Mouse (Mus musculus): ENCODE data around the gene Snap91.

Gene Snap91

GRCm38 (mm10) chr9:86813327-86813726, 67.1 kb downstream of the Snap91 start:
- DNase-seq (ENCODE audit: low spot score), result no peak

- no peak for DNase-seq (ENCODE audit: low spot score)
Observed at GRCm38 (mm10) chr9:86810696-86811232, 69.7 kb downstream of the Snap91 start.

- DNase-seq (ENCODE audit: low spot score), result no peak
Observed at GRCm38 (mm10) chr9:86810213-86810612, 70.2 kb downstream of the Snap91 start.

GRCm38 (mm10) chr9:86800600-86801163, 79.8 kb downstream of the Snap91 start:
- peak; percentile 5 for DNase-seq (ENCODE audit: low spot score)

GRCm38 (mm10) chr9:86799099-86799498, 81.4 kb downstream of the Snap91 start:
- DNase-seq (ENCODE audit: low spot score), result no peak

GRCm38 (mm10) chr9:86798686-86799085, 81.8 kb downstream of the Snap91 start:
- DNase-seq (ENCODE audit: low spot score), result no peak

DNA sequence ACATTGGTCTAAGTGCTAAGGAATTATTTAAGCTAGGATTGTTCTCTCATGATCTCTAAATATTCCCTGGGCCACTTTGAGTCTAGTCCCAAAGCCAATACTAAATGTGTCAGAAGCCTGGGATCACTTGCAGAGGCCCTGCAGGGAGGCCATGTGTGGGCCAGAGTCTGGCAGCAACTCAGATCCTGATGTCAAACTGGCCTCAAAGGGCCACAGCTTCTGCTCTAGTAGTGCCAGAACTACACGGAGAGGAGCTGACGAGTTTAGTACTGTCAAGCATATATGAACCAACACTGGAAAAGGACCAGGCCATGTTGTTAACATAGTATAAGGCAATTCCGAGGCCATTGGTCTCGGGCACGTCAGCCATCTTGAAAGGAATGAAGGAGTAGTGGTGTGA, 82.3 kb downstream of the Snap91 start:
- no peak for DNase-seq (ENCODE audit: low spot score)

DNA sequence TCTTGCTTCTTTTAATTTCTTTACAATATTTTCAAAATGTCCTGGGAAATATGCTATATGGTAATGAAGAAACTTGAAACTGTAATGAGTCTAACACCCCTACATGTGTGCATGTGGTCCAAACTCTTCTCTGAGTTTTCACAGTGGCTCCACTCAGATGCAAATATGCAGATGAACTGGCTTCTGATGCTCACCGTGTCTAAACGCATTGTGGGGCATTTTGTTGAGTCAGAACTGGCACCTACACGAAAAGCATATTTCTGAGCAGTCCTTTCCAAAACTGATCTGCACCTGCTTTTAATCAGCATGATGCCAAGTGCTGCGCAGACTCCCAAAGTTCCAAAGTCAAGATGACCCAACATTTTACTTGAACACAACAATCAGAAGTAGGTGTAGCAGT, 82.9 kb downstream of the Snap91 start:
- DNase-seq (ENCODE audit: low spot score), result no peak

- DNase-seq (ENCODE audit: low spot score), result no peak
Observed at GRCm38 (mm10) chr9:86795236-86795635, 85.2 kb downstream of the Snap91 start.

DNA sequence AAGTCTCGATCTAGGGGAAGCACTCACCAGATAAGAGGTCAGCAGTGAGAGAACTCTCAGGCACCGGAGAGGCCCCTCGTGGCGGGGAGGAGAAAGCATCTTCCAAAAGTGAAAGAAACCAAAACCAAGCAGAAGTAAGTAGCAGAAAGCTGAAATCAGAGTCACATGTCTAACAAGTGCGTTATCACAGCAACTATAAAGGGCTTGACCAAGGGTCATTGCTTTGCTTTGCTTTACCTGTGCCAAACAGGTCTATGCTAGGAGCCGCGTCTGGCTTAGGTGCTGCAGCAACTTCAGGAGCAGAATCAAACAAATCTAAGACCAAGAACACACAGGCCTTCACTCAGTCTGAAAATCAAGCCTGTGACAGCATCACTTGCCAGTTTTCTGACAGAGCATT, 88.5 kb downstream of the Snap91 start:
- no peak for DNase-seq (ENCODE audit: low spot score)

- no peak for DNase-seq (ENCODE audit: low spot score)
Observed at GRCm38 (mm10) chr9:86789186-86789585, 91.3 kb downstream of the Snap91 start.

GRCm38 (mm10) chr9:86782836-86783235, 97.6 kb downstream of the Snap91 start:
- DNase-seq (ENCODE audit: low spot score), result no peak

DNA sequence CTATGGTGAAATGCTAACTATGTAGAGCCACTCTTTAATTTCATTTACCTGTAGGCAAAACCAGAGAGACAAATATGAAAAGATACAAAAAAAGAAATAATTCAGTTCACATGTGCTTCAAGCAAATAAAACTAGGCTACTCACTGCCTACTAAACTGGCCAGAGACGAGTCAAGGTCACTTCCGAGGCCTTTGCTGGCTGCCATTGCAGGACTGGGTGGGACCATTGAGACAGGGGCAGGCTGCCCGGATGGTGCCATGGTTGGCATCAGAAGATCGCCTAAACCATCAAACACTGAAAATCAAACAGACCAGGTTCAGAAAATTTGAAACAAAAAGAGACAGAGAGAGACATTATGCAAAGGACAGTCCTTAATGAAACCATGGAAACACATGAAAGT, 99.0 kb downstream of the Snap91 start:
- no peak for DNase-seq (ENCODE audit: low spot score)

DNA sequence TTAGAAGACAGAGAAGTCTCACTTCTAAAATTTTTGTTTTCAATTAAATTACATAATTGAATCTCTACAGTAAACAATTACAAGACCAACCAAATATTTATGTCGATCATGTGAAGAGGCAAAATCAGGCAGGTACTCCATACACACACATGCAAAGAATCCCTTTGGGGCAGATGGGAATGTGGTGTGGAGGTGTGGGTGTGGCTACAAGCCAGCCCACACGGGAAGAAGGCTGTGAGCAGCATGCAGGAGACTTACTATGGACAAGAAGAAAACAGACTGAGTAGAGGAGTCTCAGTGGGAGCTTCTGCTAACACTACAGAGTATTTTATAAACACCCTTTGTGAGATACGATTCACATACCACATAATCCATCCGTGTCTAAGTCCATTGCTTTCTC, 102.2 kb downstream of the Snap91 start:
- DNase-seq (ENCODE audit: low spot score), result no peak

DNA sequence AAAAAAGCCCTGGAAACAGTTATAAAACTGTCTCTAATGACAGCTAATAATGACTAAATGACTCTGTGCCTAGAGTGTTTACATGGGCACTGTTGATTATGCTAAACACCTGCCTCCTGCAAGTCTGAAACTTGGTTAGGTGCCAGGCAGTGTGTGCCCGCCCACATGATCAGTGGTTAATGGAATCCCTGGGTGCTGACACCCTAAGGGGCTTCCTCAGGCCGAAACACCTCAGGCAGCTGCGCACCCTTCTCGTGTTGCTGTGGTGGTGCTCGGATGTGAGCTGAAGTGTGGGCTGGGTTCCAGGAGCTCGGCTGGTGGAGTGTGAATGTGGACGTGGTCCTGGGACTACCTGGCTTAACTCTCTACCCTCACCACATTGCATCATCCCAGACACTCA, 103.1 kb downstream of the Snap91 start:
- no peak for DNase-seq (ENCODE audit: low spot score)

- no peak for DNase-seq (ENCODE audit: low spot score)
Observed at GRCm38 (mm10) chr9:86775374-86775773, 105.1 kb downstream of the Snap91 start.

GRCm38 (mm10) chr9:86773996-86774395, 106.5 kb downstream of the Snap91 start:
- no peak for DNase-seq (ENCODE audit: low spot score)

GRCm38 (mm10) chr9:86772897-86773296, 107.6 kb downstream of the Snap91 start:
- DNase-seq (ENCODE audit: low spot score), result no peak

DNA sequence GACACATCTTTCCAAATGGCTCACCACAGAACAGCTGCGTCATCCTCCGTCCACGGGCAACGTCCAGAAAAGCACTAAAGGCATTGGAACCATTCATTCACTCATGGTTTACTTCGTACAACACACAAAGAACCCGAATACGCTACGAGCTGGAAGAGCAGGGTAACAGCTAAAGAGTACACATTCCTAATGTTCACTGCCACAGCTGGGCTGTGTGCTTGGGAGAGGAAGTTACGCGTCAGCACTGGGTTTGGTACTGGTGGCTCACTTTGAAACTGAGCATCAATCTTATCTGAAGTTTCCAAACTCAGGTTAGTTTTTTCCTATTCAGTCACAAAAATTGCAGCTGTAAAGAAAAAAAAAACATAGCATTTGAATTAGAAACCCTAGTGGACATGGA, 113.5 kb downstream of the Snap91 start:
- no peak for DNase-seq (ENCODE audit: low spot score)

GRCm38 (mm10) chr9:86764002-86764401, 116.5 kb downstream of the Snap91 start:
- no peak for DNase-seq (ENCODE audit: low spot score)

GRCm38 (mm10) chr9:86762477-86763376, 117.7 kb downstream of the Snap91 start:
- no peak for DNase-seq (ENCODE audit: low spot score)

- peak; percentile 1 for DNase-seq (ENCODE audit: low spot score)
Observed at GRCm38 (mm10) chr9:86745926-86746581, 134.4 kb downstream of the Snap91 start.

DNA sequence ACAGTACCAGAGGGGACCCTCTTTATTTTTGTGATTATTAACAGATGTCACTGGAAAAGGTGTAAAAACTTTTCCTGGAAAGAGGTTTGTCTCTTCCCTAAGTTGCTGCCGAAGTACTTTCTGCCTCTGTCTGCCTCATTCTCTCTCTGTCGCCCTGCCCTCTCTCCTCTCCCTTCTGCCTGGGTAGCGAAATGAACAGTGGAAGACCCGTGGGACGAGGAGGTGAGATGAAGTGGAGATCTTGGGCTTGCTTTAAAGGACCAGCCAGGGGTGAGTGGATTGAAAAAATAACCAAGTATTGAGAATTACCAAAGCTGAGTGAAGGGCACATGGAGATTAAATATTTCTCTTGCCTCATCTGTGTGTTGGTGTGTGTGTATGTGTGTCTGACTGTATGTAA, 136.4 kb downstream of the Snap91 start:
- no peak for DNase-seq (ENCODE audit: low spot score)
